Mouse (Mus musculus) thymus, postnatal 14 days (tissue): ENCODE measurements around the gene Arl9.
"Not testable (repeated sequence)": the region's sequence is repeated elsewhere in the genome, so short reads cannot be mapped to it uniquely, and the experiment has no call there.

ENCODE experiments used
- DNase-seq: peaks from one replicate; pipeline ENCODE4 v3.0.0; 2021

Arl9 gene

DNA sequence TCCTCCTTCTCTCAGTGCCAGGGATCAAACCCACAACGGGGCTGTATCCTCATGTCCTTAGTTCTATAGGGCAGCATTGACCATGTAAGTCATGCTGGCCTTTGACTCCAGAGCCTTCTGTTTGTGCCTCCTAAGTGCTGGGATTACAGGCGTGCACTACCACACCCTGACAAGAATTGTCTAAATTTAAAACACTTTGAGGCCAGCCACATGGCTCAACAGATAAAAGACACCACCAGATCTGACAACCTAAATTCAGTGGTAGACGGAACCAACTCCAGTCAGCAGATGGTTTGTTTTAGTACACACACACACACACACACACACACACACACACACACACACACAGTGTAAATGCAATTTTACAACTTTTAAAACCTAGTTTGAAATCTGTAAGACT lies 24.2 kb downstream of the Arl9 start:
- DNase-seq, result no peak

DNA sequence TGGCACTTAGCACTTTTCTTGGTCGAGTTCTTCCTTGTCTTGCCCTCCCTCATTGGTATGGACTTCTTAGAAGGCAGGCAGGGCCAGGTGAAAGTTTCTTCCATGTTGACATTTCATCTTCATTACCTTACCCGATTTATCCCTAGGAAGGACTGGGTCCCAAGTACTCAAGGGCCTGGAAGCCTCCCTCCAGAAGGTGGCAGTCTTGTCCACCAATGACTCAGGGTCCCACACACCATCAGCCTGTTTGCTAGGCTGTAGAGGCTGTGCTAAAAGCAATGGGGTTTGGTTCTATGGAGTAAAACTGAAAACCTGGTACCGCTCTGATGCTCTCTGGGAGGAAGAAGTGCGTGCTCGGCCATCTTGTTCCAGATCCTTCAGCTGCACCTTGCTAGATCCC lies 25.9 kb downstream of the Arl9 start:
- DNase-seq, result peak; percentile 43

DNA sequence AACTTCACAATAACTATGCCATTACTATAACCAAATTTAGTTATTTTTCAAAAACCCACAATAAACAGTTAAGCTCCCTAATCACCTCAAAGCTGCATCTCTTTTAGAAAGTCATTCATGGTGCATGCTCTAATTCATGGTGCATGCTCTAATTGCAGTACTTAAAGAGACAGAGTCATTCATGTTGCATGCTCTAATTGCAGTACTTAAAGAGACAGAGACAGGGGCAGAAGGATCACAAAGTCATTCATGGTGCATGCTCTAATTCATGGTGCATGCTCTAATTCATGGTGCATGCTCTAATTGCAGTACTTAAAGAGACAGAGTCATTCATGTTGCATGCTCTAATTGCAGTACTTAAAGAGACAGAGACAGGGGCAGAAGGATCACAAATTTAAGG lies 31.2 kb downstream of the Arl9 start:
- DNase-seq, result not testable (repeated sequence)

GRCm38 (mm10) chr5:77038451-77038850 lies 34.6 kb downstream of the Arl9 start:
- no peak for DNase-seq

DNA sequence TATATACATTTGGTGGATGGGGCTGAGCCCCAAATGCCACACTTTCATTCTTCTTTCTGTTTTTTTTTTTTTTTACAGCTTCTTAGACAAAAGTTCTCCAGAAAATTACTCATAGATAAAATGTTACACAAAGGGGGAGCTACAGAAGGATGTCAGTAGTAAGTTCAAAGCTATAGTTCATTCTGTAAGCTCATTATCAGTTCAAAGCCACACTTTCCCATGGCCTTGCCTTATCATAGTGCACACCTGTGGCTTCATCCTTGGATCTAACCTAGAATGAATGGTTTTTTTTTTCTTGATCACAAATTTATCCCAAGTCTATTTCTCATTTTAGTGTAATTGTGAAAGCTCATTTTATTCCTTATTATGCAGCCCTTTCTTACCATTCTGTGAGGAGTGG lies 35.5 kb downstream of the Arl9 start:
- no peak for DNase-seq

DNA sequence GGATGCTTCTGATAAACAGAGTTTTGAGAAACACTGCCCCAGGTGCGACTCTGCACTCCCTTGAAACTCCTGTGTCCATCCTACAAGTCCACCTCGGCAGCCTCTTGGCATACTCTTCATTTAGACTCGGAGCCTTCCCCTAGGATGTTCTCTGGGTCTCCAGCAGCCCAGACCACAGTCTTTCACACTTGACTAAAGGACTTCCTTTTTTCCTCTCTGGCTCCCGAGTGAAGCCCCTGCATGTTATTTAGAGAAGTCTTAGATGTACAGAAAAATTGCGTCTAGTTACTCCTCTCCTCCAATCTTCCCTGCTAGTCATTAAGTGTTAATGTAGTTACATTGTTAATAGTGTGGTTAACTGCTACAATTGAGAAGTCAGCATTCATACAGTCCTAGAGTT lies 40.5 kb downstream of the Arl9 start:
- DNase-seq, result no peak

GRCm38 (mm10) chr5:77052616-77053015 lies 48.8 kb downstream of the Arl9 start:
- DNase-seq, result no peak

DNA sequence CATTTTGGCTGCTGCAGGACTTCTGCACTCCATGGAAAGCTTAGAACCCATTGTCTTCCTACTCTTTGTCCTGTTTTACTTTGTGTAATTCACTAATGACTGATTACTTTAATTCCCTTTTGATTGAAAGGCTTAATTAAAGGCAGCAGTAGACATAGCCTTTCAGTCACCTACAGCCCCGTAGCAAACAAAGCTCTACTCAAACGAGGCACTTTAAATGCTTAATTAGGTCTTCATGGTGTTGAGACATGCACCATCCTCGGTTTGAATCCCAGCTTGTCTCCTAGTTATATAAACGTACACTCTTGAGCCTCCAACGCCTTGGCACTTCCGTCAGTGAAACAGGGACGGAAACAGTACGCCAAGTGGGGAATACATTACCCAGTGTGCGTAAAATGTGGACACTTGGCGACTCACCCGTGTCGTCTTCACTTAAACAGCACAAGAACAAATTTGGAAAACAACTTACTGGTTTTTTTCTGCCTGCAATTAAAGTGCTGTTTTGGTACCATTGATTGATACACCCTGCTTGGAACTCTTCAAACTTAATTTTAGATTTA lies 53.1 kb downstream of the Arl9 start:
- DNase-seq, result no peak
